Mouse (Mus musculus): Measurements from ENCODE around the gene Rnf145. TPM values are rescaled to one million over a fixed set of nuclear protein-coding genes. Genes with fewer than 3 reads are reported as not detected.

Rnf145 gene
- polyA plus RNA-seq, 1 experiment from 2014 or later, result 114 TPM

- no peak overlapping the region for H3K4me3 ChIP-seq (ENCODE audit: low read depth, low read length)
- H3K9ac ChIP-seq (replicated peaks; ENCODE audit: low read depth, low read length), result no peak overlapping the region
- H3K27me3 ChIP-seq (ENCODE audit: control insufficient read depth, insufficient read depth, low read length), result no peaks in the 10 kb centered on the region
- WGBS, result 13% methylated on average over 3 of the region's 3 CpGs
- peak; percentile 81 for ATAC-seq (ENCODE audit: low read depth)
- H3K4me2 ChIP-seq (ENCODE audit: low read depth, low read length), result no peak overlapping the region
- H3K27ac ChIP-seq (ENCODE audit: low read depth, low read length), result no peak overlapping the region
- H3K9me3 ChIP-seq (ENCODE audit: control insufficient read depth, low read length), result no peaks in the 10 kb centered on the region
- no peaks in the 10 kb centered on the region for H3K4me1 ChIP-seq (ENCODE audit: control insufficient read depth, insufficient read depth, low read length)
- no peaks in the 10 kb centered on the region for H3K36me3 ChIP-seq (ENCODE audit: control insufficient read depth, insufficient read depth, low read length)
Measured at GRCm38 (mm10) chr11:44586047-44586696, 67.4 kb downstream of the Rnf145 start.

- no peak overlapping the region for H3K9ac ChIP-seq (replicated peaks; ENCODE audit: low read depth, low read length)
- WGBS, result 94% methylated on average over 6 of the region's 6 CpGs
- no peak overlapping the region for H3K4me3 ChIP-seq (ENCODE audit: low read depth, low read length)
- H3K4me1 ChIP-seq (ENCODE audit: control insufficient read depth, insufficient read depth, low read length), result no peaks in the 10 kb centered on the region
- no peak for ATAC-seq (ENCODE audit: low read depth)
- H3K4me2 ChIP-seq (ENCODE audit: low read depth, low read length), result no peak overlapping the region
- no peak overlapping the region for H3K27ac ChIP-seq (ENCODE audit: low read depth, low read length)
- no peaks in the 10 kb centered on the region for H3K27me3 ChIP-seq (ENCODE audit: control insufficient read depth, insufficient read depth, low read length)
- no peaks in the 10 kb centered on the region for H3K36me3 ChIP-seq (ENCODE audit: control insufficient read depth, insufficient read depth, low read length)
- H3K9me3 ChIP-seq (ENCODE audit: control insufficient read depth, low read length), result no peaks in the 10 kb centered on the region
Measured at GRCm38 (mm10) chr11:44593016-44593415, 74.3 kb downstream of the Rnf145 start.

- no peaks in the 10 kb centered on the region for H3K9me3 ChIP-seq (ENCODE audit: control insufficient read depth, low read length)
- no peaks in the 10 kb centered on the region for H3K27me3 ChIP-seq (ENCODE audit: control insufficient read depth, insufficient read depth, low read length)
- no peaks in the 10 kb centered on the region for H3K36me3 ChIP-seq (ENCODE audit: control insufficient read depth, insufficient read depth, low read length)
- no peak for ATAC-seq (ENCODE audit: low read depth)
- H3K4me3 ChIP-seq (ENCODE audit: low read depth, low read length), result no peak overlapping the region
- no peak overlapping the region for H3K4me2 ChIP-seq (ENCODE audit: low read depth, low read length)
- H3K9ac ChIP-seq (replicated peaks; ENCODE audit: low read depth, low read length), result no peak overlapping the region
- WGBS, result 87% methylated on average over 3 of the region's 3 CpGs
- no peaks in the 10 kb centered on the region for H3K4me1 ChIP-seq (ENCODE audit: control insufficient read depth, insufficient read depth, low read length)
- H3K27ac ChIP-seq (ENCODE audit: low read depth, low read length), result no peak overlapping the region
Measured at GRCm38 (mm10) chr11:44594768-44595167, 76.0 kb downstream of the Rnf145 start.

GRCm38 (mm10) chr11:44606881-44607280, 88.1 kb downstream of the Rnf145 start:
- Histone ChIP-seq H3K27me3 (ENCODE audit: control insufficient read depth, insufficient read depth, low read length) (no peaks in the 10 kb centered on the region; the same call in 1 of the 2 replicates), H3K27ac (ENCODE audit: low read depth, low read length) (no peak overlapping the region), H3K4me3 (ENCODE audit: low read depth, low read length) (no peak overlapping the region), H3K4me2 (ENCODE audit: low read depth, low read length) (no peak overlapping the region), H3K36me3 (ENCODE audit: control insufficient read depth, insufficient read depth, low read length) (no peaks in the 10 kb centered on the region), H3K9me3 (ENCODE audit: control insufficient read depth, low read length) (no peaks in the 10 kb centered on the region), H3K9ac (replicated peaks; ENCODE audit: low read depth, low read length) (no peak overlapping the region), H3K4me1 (ENCODE audit: control insufficient read depth, insufficient read depth, low read length) (peaks cover 6% of the 10 kb centered on the region; the same call in 1 of the 2 replicates)
- WGBS, result 87% methylated on average over 8 of the region's 8 CpGs
- no peak for ATAC-seq (ENCODE audit: low read depth)

- 85% methylated on average over 11 of the region's 11 CpGs for WGBS
- Histone ChIP-seq H3K4me2 (ENCODE audit: low read depth, low read length) (no peak overlapping the region), H3K4me1 (ENCODE audit: control insufficient read depth, insufficient read depth, low read length) (peaks cover 13% of the 10 kb centered on the region), H3K4me3 (ENCODE audit: low read depth, low read length) (no peak overlapping the region), H3K36me3 (ENCODE audit: control insufficient read depth, insufficient read depth, low read length) (no peaks in the 10 kb centered on the region), H3K27ac (ENCODE audit: low read depth, low read length) (no peak overlapping the region), H3K27me3 (ENCODE audit: control insufficient read depth, insufficient read depth, low read length) (no peaks in the 10 kb centered on the region; the same call in 1 of the 2 replicates), H3K9me3 (ENCODE audit: control insufficient read depth, low read length) (no peaks in the 10 kb centered on the region), H3K9ac (replicated peaks; ENCODE audit: low read depth, low read length) (no peak overlapping the region)
- no peak for ATAC-seq (ENCODE audit: low read depth)
Measured at GRCm38 (mm10) chr11:44608646-44609045, 89.9 kb downstream of the Rnf145 start.

- peak overlapping the region; percentile 46 for H3K9ac ChIP-seq (replicated peaks; ENCODE audit: low read depth, low read length)
- H3K4me2 ChIP-seq (ENCODE audit: low read depth, low read length), result peak overlapping the region; percentile 85
- peak overlapping the region; percentile 32 for H3K4me3 ChIP-seq (ENCODE audit: low read depth, low read length)
- peaks cover 13% of the 10 kb centered on the region for H3K4me1 ChIP-seq (ENCODE audit: control insufficient read depth, insufficient read depth, low read length)
- no peaks in the 10 kb centered on the region; the same call in 1 of the 2 replicates for H3K27me3 ChIP-seq (ENCODE audit: control insufficient read depth, insufficient read depth, low read length)
- no peaks in the 10 kb centered on the region for H3K36me3 ChIP-seq (ENCODE audit: control insufficient read depth, insufficient read depth, low read length)
- H3K9me3 ChIP-seq (ENCODE audit: control insufficient read depth, low read length), result no peaks in the 10 kb centered on the region
- 1% methylated on average over 45 of the region's 45 CpGs for WGBS
- ATAC-seq (ENCODE audit: low read depth), result peak; percentile 90
- H3K27ac ChIP-seq (ENCODE audit: low read depth, low read length), result 0 out of 2 replicates have a peak overlapping the region, but pooled peaks have one; percentile 25
Measured at GRCm38 (mm10) chr11:44610971-44611781, 92.4 kb downstream of the Rnf145 start.

- Histone ChIP-seq H3K9ac (replicated peaks; ENCODE audit: low read depth, low read length) (no peak overlapping the region), H3K27ac (ENCODE audit: low read depth, low read length) (no peak overlapping the region), H3K4me2 (ENCODE audit: low read depth, low read length) (peak overlapping the region; percentile 85; the same call in 1 of the 2 replicates), H3K4me3 (ENCODE audit: low read depth, low read length) (no peak overlapping the region), H3K36me3 (ENCODE audit: control insufficient read depth, insufficient read depth, low read length) (no peaks in the 10 kb centered on the region), H3K27me3 (ENCODE audit: control insufficient read depth, insufficient read depth, low read length) (no peaks in the 10 kb centered on the region; the same call in 1 of the 2 replicates), H3K4me1 (ENCODE audit: control insufficient read depth, insufficient read depth, low read length) (peaks cover 13% of the 10 kb centered on the region), H3K9me3 (ENCODE audit: control insufficient read depth, low read length) (no peaks in the 10 kb centered on the region)
- ATAC-seq (ENCODE audit: low read depth), result no peak
- 5% methylated on average over 10 of the region's 10 CpGs for WGBS
Measured at GRCm38 (mm10) chr11:44612156-44612555, 93.4 kb downstream of the Rnf145 start.

GRCm38 (mm10) chr11:44612681-44613410, 94.1 kb downstream of the Rnf145 start:
- no peak for ATAC-seq (ENCODE audit: low read depth)
- peak overlapping the region; percentile 24 for H3K4me3 ChIP-seq (ENCODE audit: low read depth, low read length)
- peak overlapping the region; percentile 62 for H3K4me2 ChIP-seq (ENCODE audit: low read depth, low read length)
- H3K9me3 ChIP-seq (ENCODE audit: control insufficient read depth, low read length), result no peaks in the 10 kb centered on the region
- peak overlapping the region; percentile 41 for H3K9ac ChIP-seq (replicated peaks; ENCODE audit: low read depth, low read length)
- H3K27me3 ChIP-seq (ENCODE audit: control insufficient read depth, insufficient read depth, low read length), result no peaks in the 10 kb centered on the region; the same call in 1 of the 2 replicates
- 2% methylated on average over 38 of the region's 38 CpGs for WGBS
- no peaks in the 10 kb centered on the region for H3K36me3 ChIP-seq (ENCODE audit: control insufficient read depth, insufficient read depth, low read length)
- H3K4me1 ChIP-seq (ENCODE audit: control insufficient read depth, insufficient read depth, low read length), result peaks cover 13% of the 10 kb centered on the region
- H3K27ac ChIP-seq (ENCODE audit: low read depth, low read length), result no peak overlapping the region
